Mouse (Mus musculus) gastrocnemius, adult 18-20 months (tissue): Measurements from ENCODE around the gene M1ap. TPM values are rescaled to one million over a fixed set of nuclear protein-coding genes. Genes with fewer than 3 reads are reported as not detected.

Experiments
- DNase-seq: peaks from one replicate; pipeline ENCODE4 v3.0.0; 2021; ENCODE audit warnings: low spot score
- microRNA-seq: library from miRNA; unstranded; fragments of <30 nt; microRNA quantifications from one replicate; pipeline ENCODE4 v1.2.0, GENCODE M21; 2021
- total RNA-seq, 2 experiments: library from RNA; stranded (reverse); gene quantifications; 2 replicates each; pipeline ENCODE4 v1.2.3; 2021

Gene M1ap
- total RNA-seq, 2 experiments from 2014 or later, result not detected

DNA sequence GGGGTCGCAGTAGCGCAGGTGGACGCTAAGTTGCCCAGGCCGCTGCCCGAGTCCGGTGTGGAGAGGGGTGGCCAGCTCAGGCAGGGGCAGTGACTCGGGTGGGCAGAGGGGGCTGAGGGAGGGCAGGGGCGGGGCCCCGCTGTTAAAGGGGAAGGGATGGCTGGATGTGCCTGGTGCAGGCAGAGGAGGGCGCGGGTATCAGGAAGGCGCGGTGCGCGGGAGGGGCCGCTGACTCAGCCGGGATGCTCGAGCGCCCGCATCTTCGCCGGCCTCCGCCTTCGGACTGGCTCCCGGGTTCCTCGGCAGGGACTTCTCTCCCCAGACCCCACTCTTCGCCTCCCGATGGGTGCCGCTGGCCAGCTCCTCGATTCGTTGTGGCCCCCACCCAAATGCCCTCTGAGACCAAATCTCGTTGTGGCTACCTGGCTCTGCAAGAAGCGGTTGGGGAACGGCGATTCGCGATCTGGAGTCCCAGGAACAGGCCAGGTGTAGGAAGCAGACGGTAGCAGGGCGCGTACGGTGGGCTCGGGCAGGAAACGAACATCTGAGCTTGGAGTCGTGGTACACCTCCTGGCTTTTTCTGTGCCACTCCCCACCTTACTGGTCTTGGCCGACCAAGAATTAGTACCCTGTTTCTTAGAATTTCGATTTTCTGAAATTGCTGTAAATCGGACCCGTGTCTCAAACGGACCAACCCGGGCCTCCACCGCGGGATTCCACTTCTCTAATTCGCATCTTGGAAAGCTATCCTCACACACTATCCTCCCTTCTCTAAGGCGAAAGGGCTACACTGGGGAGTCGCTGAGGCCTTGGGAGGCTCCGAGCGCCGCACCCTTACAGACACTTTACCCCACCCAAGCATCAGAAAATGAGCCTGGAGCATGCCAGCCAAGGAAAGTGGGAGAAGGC is 123.9 kb downstream of the M1ap start:
- no peak for DNase-seq

DNA sequence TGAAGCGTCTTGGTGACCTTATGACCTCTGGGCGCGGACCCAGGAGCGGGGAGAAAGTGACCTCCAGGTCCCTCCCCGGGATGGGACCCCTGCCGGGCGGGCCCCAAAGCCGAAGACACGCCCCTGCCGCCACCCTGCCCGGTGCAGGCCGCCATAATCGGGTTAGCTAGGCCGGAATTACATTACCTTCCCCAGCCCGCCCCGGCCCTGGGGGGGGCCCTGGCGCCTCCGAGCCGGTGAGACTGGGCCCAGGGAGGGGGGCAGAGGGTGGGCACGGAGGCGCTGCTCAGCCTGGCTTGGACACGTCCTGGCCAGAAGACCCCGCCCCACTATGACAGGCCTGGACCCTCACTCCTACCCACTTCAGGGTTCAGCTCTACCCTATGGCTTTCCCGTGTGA is 124.5 kb downstream of the M1ap start:
- no peak for DNase-seq

DNA sequence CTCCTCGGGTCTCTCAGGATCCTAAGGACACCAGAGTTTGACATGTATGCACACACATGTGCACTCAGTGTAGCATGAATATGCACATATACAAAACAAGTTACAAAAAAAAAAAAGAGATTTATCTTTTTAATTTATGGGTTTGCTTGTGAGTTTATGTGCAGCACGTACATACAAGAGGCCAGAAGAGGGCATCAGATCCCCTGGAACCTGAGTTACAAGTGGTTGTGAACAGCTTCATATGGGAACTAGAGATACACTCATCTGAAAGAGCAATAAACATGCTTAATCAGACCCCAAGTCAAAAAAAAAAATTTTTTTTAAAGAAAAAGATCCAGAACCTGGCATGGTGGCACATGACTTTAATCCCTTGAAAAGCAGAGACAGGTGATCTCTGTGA is 128.3 kb downstream of the M1ap start:
- no peak for DNase-seq

DNA sequence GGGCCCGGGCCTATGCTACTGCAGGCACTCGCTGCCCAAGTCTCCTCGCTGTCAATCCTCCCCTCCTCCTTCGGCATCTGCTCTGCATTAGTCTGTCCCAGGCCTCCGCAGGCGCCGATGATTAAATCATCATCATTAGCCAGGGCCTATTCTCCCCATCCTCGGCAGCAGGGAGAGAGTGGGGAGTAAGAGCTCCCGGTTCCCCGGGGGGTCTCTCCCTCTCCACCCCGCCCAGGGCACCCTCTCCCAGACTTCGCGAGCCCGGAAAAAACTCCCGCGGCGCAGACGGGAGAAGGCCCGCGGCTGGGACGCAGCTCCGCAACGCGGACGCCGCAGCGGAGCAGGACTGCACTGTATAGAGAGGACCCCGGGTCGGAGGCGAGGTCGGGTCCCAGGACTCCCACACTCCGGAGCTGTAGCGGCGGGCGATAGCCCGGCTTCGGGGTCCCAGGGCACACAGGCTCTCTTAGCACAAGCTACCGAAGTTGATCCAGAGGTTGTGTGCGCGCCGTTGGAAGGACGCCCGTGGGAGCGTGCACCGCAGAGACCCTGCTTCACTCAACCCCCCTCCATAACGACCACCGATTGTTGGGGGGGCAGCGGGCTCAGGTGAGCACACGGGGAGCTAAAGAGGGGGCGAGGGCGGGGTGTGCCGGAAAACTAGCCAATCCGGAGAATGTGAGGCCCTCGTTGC is 131.1 kb downstream of the M1ap start, which contains the start of gene Pcgf1:
Gene Pcgf1 (plus strand): TSS at position 240 of the 694 bp plus-strand sequence.
- no peak for DNase-seq

DNA sequence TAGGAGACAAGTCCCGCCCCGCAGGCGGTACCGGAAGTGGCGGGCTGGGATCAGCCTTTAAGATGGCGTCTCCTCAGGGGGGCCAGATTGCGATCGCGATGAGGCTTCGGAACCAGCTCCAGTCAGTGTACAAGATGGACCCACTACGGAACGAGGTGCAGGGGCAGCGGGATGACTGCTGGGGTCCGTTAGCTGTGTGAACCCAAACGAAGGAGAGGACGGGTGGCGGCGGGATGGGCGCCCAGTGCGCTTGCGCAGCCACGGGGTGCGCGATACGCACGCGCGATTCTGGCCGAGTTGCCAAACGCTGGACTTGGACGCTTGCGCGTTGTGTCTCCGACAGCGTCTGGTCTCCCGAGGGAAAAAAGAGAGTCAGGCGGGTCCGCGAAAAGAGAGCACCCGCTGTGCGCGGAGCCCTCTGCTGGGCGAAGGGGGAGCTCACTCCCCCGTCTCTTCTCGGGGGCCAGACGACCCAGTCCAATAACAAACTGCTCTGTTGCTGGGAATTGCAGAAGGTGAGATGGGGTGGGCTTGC is 131.7 kb downstream of the M1ap start:
- peak; percentile 99 for DNase-seq

Small RNA genes lying within 50 kb of the gene (microRNA-seq; reads per million reads assigned to microRNA genes)
- gene Mir7040, result not detected

Other genes starting within 250 kb of the M1ap start
- gene Pole4, start 241.5 kb upstream of the M1ap start, total RNA-seq, result 10 to 100 TPM; 14.4 to 20.1 TPM
- 100 to 1,000 TPM; 238 to 306 TPM for gene Hk2, start 172.4 kb upstream of the M1ap start, total RNA-seq
- gene Sema4f, start 7.1 kb upstream of the M1ap start, total RNA-seq, result under 1 TPM in 1 of 2 experiments, not detected in 1; 0.07 TPM
- 1 to 10 TPM; 1.1 to 1.4 TPM for gene Dok1, start 86.6 kb downstream of the M1ap start, total RNA-seq
- 1 to 10 TPM; 1.2 to 1.4 TPM for gene Loxl3, start 87.3 kb downstream of the M1ap start, total RNA-seq
- gene Aup1, start 107.6 kb downstream of the M1ap start, total RNA-seq, result 100 to 1,000 TPM in 1 of 2 experiments, 10 to 100 TPM in 1; 94.0 to 101 TPM
- gene Htra2, start 108.4 kb downstream of the M1ap start, total RNA-seq, result 10 to 100 TPM; 15.3 to 17.4 TPM
- under 1 TPM; 0.27 to 0.45 TPM for gene Dqx1, start 110.9 kb downstream of the M1ap start, total RNA-seq
- gene Tlx2, start 123.4 kb downstream of the M1ap start, total RNA-seq, result not detected
- 1 to 10 TPM; 9.1 to 9.3 TPM for gene Pcgf1, start 131.0 kb downstream of the M1ap start, total RNA-seq
- gene Lbx2, start 139.5 kb downstream of the M1ap start, total RNA-seq, result under 1 TPM; 0.28 to 0.39 TPM
- gene Ccdc142, start 154.7 kb downstream of the M1ap start, total RNA-seq, result under 1 TPM; 0.90 to 0.94 TPM
- under 1 TPM; 0.53 to 0.76 TPM for gene Gm42688, start 154.7 kb downstream of the M1ap start, total RNA-seq
- 100 to 1,000 TPM; 102 TPM for gene Mrpl53, start 162.1 kb downstream of the M1ap start, total RNA-seq
- 1 to 10 TPM; 6.2 to 6.5 TPM for gene Mogs, start 168.6 kb downstream of the M1ap start, total RNA-seq
- 10 to 100 TPM; 46.4 to 46.7 TPM for gene Wbp1, start 174.7 kb downstream of the M1ap start, total RNA-seq
- gene Ino80b, start 178.5 kb downstream of the M1ap start, total RNA-seq, result 10 to 100 TPM; 15.6 to 15.7 TPM
- gene Rtkn, start 188.6 kb downstream of the M1ap start, total RNA-seq, result 10 to 100 TPM in 1 of 2 experiments, 1 to 10 TPM in 1; 9.3 to 11.7 TPM
- 1 to 10 TPM; 1.2 to 1.9 TPM for gene Wdr54, start 209.5 kb downstream of the M1ap start, total RNA-seq
- gene 1700003E16Rik, start 209.5 kb downstream of the M1ap start, total RNA-seq, result under 1 TPM in 1 of 2 experiments, not detected in 1; 0.14 TPM
- gene Dctn1, start 219.0 kb downstream of the M1ap start, total RNA-seq, result 100 to 1,000 TPM; 124 to 133 TPM